Mouse (Mus musculus): ENCODE data around the gene Wdr91. TPM values are rescaled to one million over a fixed set of nuclear protein-coding genes. Genes with fewer than 3 reads are reported as not detected.
A peak's percentile ranks its signal among the peaks of the same experiment; 100 is the strongest.

Wdr91 gene
- polyA plus RNA-seq, 1 experiment, result 31.2 TPM

DNA sequence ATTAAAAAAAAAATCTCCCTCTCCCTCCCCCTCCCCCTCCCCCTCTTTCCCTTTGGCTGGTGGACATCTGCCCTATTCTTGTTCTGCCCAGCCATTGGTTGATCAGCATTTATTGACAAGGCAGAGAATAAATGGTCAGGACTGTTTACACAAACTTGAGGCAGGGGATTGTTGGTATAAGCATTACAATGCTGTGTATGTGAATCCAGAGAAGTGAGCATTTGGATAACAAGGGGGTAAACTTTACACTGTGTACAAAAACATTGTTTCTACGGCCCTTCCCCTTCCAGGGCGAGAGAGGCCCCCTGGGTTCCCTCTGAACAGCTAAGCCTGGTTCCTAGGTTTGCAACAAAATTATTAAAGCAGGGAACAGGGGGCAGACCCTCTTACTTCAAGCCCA lies 30.8 kb upstream of the Wdr91 start:
- DNase-seq (ENCODE audit: low read depth), result no peak
- TF ChIP-seq POLR2A (IDR thresholded peaks at IDR 0.05; ENCODE audit: borderline replicate concordance, extremely low read depth, insufficient read depth, insufficient read length, poor library complexity, severe bottlenecking), result no peak
- no peak for TF ChIP-seq CTCF (IDR thresholded peaks at IDR 0.05; ENCODE audit: borderline replicate concordance, extremely low read depth, insufficient read depth, insufficient read length)

DNA sequence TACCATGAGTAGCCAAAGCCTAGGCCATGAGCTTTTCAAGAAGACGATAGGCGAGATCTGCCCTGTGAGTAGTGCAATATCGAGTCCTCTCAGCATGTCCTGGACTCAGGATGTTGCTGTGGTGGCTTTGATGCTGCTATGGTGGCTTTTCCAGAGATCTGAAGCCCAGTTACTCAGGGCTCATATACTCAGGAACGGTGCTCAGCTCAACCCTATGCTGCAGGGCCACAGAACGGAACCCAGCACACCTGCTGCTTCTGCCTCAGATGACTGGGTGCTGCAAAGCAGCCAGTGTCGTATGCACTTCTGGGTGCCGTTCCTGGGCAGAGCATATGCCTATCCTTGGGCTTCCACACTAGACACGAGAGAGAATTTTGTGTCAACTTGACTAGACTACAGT lies 28.8 kb upstream of the Wdr91 start:
- no peak for TF ChIP-seq CTCF (IDR thresholded peaks at IDR 0.05; ENCODE audit: borderline replicate concordance, extremely low read depth, insufficient read depth, insufficient read length)
- TF ChIP-seq POLR2A (IDR thresholded peaks at IDR 0.05; ENCODE audit: borderline replicate concordance, extremely low read depth, insufficient read depth, insufficient read length, poor library complexity, severe bottlenecking), result no peak
- DNase-seq (ENCODE audit: low read depth), result no peak

GRCm38 (mm10) chr6:34938929-34939325 lies 28.3 kb upstream of the Wdr91 start:
- no peak for TF ChIP-seq POLR2A (IDR thresholded peaks at IDR 0.05; ENCODE audit: borderline replicate concordance, extremely low read depth, insufficient read depth, insufficient read length, poor library complexity, severe bottlenecking)
- no peak for TF ChIP-seq CTCF (IDR thresholded peaks at IDR 0.05; ENCODE audit: borderline replicate concordance, extremely low read depth, insufficient read depth, insufficient read length)
- no peak for DNase-seq (ENCODE audit: low read depth)

- TF ChIP-seq CTCF (IDR thresholded peaks at IDR 0.05; ENCODE audit: borderline replicate concordance, extremely low read depth, insufficient read depth, insufficient read length) (no peak), POLR2A (IDR thresholded peaks at IDR 0.05; ENCODE audit: borderline replicate concordance, extremely low read depth, insufficient read depth, insufficient read length, poor library complexity, severe bottlenecking) (no peak)
- no peak for DNase-seq (ENCODE audit: low read depth)
Observed at GRCm38 (mm10) chr6:34938280-34938928, 27.7 kb upstream of the Wdr91 start.

- no peak for TF ChIP-seq POLR2A (IDR thresholded peaks at IDR 0.05; ENCODE audit: borderline replicate concordance, extremely low read depth, insufficient read depth, insufficient read length, poor library complexity, severe bottlenecking)
- TF ChIP-seq CTCF (IDR thresholded peaks at IDR 0.05; ENCODE audit: borderline replicate concordance, extremely low read depth, insufficient read depth, insufficient read length), result no peak
- no peak for DNase-seq (ENCODE audit: low read depth)
Observed at GRCm38 (mm10) chr6:34936743-34937142, 26.1 kb upstream of the Wdr91 start.

GRCm38 (mm10) chr6:34932633-34933032 lies 22.0 kb upstream of the Wdr91 start:
- DNase-seq (ENCODE audit: low read depth), result no peak
- TF ChIP-seq POLR2A (IDR thresholded peaks at IDR 0.05; ENCODE audit: borderline replicate concordance, extremely low read depth, insufficient read depth, insufficient read length, poor library complexity, severe bottlenecking), result no peak
- TF ChIP-seq CTCF (IDR thresholded peaks at IDR 0.05; ENCODE audit: borderline replicate concordance, extremely low read depth, insufficient read depth, insufficient read length), result no peak

GRCm38 (mm10) chr6:34927594-34927993 lies 16.9 kb upstream of the Wdr91 start:
- DNase-seq (ENCODE audit: low read depth), result no peak
- TF ChIP-seq POLR2A (IDR thresholded peaks at IDR 0.05; ENCODE audit: borderline replicate concordance, extremely low read depth, insufficient read depth, insufficient read length, poor library complexity, severe bottlenecking) (no peak), CTCF (IDR thresholded peaks at IDR 0.05; ENCODE audit: borderline replicate concordance, extremely low read depth, insufficient read depth, insufficient read length) (no peak)

DNA sequence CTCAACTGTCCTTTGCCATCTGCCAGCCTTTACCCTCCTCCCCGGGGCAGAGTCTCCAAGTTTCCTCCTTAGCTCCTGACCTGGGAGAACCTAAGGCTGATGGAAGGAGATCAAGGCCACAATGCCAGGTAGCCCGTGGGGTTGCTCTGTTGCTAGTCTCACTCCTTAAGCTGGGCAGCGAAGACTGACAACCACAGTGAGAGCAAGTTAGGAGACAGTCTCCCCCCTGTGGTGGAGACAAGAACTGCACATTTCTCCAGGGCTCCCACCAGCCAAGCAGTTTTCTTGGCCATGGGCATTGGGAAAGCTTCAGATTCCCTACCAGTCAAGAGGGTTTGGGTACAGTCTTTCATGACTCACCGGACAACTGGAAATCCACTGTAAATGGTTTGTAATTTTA lies 16.5 kb upstream of the Wdr91 start:
- TF ChIP-seq POLR2A (IDR thresholded peaks at IDR 0.05; ENCODE audit: borderline replicate concordance, extremely low read depth, insufficient read depth, insufficient read length, poor library complexity, severe bottlenecking), result no peak
- peak; percentile 78 for TF ChIP-seq CTCF (IDR thresholded peaks at IDR 0.05; ENCODE audit: borderline replicate concordance, extremely low read depth, insufficient read depth, insufficient read length)
- DNase-seq (ENCODE audit: low read depth), result peak; percentile 65

- TF ChIP-seq CTCF (IDR thresholded peaks at IDR 0.05; ENCODE audit: borderline replicate concordance, extremely low read depth, insufficient read depth, insufficient read length), result peak; percentile 36; the same call in 1 of the 2 replicates
- TF ChIP-seq POLR2A (IDR thresholded peaks at IDR 0.05; ENCODE audit: borderline replicate concordance, extremely low read depth, insufficient read depth, insufficient read length, poor library complexity, severe bottlenecking), result no peak
- DNase-seq (ENCODE audit: low read depth), result peak; percentile 28
Observed at GRCm38 (mm10) chr6:34921941-34922340, 11.3 kb upstream of the Wdr91 start.

DNA sequence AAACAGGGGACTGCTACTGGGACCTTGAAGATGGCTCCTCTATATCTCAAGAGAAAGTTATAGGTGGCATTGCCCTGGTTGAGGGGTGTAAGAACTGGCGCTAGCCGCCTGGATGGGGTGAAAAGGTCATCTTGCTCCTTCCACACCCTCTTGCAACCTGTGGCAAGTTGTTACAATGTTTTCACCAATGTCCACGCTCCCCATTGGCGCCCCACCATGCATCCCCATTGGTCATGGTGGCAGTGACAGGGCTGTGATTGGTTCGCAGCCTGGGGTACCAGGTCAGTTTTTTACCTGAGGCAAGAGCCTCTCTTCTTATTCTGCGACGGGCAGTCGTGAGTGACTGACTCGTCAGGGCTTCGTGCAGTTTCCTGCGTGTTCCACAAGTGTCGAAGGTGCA lies 10.0 kb upstream of the Wdr91 start:
- TF ChIP-seq POLR2A (IDR thresholded peaks at IDR 0.05; ENCODE audit: borderline replicate concordance, extremely low read depth, insufficient read depth, insufficient read length, poor library complexity, severe bottlenecking) (no peak), CTCF (IDR thresholded peaks at IDR 0.05; ENCODE audit: borderline replicate concordance, extremely low read depth, insufficient read depth, insufficient read length) (no peak)
- no peak for DNase-seq (ENCODE audit: low read depth)

DNA sequence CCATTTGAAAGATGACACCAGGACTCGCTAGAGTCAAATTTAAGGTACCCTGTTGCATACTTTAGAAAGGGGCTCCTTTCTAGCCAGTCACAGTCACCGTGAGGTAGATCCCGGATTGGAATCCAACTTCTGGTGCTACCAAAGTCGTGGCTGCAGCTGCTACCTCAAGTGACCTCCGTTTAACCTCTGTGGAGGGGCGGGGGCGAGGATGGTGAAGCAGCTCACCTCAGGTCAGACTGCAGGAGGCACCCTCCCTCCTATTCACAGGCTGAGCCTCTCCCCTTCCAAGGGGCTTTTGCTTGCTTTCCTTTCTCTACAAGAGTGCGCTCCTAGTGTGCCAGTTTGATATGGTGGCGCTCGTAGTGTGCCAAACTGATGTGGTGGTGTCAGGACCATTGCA lies 9.3 kb upstream of the Wdr91 start, which contains the start of gene Stra8:
TSS of gene Stra8 (plus strand) at position 208 of the 400 bp plus-strand sequence.
- TF ChIP-seq POLR2A (IDR thresholded peaks at IDR 0.05; ENCODE audit: borderline replicate concordance, extremely low read depth, insufficient read depth, insufficient read length, poor library complexity, severe bottlenecking) (no peak), CTCF (IDR thresholded peaks at IDR 0.05; ENCODE audit: borderline replicate concordance, extremely low read depth, insufficient read depth, insufficient read length) (no peak)
- no peak for DNase-seq (ENCODE audit: low read depth)

DNA sequence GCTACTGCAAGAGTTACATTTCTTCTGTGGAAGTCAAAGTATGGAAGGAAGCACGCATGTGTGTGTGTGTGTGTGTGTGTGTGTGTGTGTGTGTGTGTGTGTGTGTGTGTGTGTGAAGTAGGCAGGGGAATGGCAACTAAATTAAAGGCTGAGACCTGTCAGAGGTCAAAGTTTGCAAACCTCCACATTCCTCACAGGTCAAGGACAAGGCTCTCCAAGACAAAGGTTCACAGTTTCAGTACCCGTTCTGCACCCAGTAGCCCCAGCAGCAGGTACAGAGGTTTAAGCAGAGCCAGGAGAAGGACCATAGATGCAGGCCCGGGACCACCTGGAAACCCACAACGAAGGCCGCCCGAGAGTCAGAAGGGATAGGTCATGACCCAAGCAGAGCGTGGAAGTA lies 8.5 kb upstream of the Wdr91 start:
- no peak for TF ChIP-seq POLR2A (IDR thresholded peaks at IDR 0.05; ENCODE audit: borderline replicate concordance, extremely low read depth, insufficient read depth, insufficient read length, poor library complexity, severe bottlenecking)
- no peak for TF ChIP-seq CTCF (IDR thresholded peaks at IDR 0.05; ENCODE audit: borderline replicate concordance, extremely low read depth, insufficient read depth, insufficient read length)
- no peak for DNase-seq (ENCODE audit: low read depth)
